Mouse (Mus musculus) G1E (cell line): ENCODE measurements around the gene Lipa.

Experiments used
- CTCF ChIP-seq: IDR thresholded peaks from 2 replicates; pipeline ENCODE4 v1.5.1; 2012; ENCODE audit warnings: low read depth, low read length, inconsistent platforms, mixed read lengths
- GATA1 ChIP-seq: IDR thresholded peaks from 2 replicates; pipeline ENCODE4 v1.6.1; 2012; ENCODE audit warnings: borderline replicate concordance, low read length, inconsistent platforms, mixed read lengths

- no peak for TF ChIP-seq CTCF
- TF ChIP-seq GATA1 = no peak
These were observed 82.5 kb downstream of the Lipa start for GRCm38 (mm10) chr19:34444785-34445184.
